Mouse (Mus musculus) lung, postnatal 36 days (tissue): ENCODE measurements around the gene Gria1.

Experiments used
- DNase-seq: peaks from one replicate; pipeline ENCODE4 v3.0.0; 2022; ENCODE audit warnings: mixed read lengths

Gria1 gene

GRCm38 (mm10) chr11:57184216-57184615, 173.0 kb downstream of the Gria1 start:
- no peak for DNase-seq

GRCm38 (mm10) chr11:57185110-57185509, 173.9 kb downstream of the Gria1 start:
- DNase-seq = no peak

- DNase-seq = no peak
These were observed 178.2 kb downstream of the Gria1 start for GRCm38 (mm10) chr11:57189391-57189790.

GRCm38 (mm10) chr11:57194746-57195145, 183.6 kb downstream of the Gria1 start:
- DNase-seq = no peak

- DNase-seq = peak; percentile 0
These were observed 190.2 kb downstream of the Gria1 start for GRCm38 (mm10) chr11:57201245-57201976.

GRCm38 (mm10) chr11:57204371-57204770, 193.2 kb downstream of the Gria1 start:
- DNase-seq = no peak

GRCm38 (mm10) chr11:57207260-57207659, 196.1 kb downstream of the Gria1 start:
- no peak for DNase-seq

GRCm38 (mm10) chr11:57214079-57214478, 202.9 kb downstream of the Gria1 start:
- no peak for DNase-seq

GRCm38 (mm10) chr11:57214583-57214982, 203.4 kb downstream of the Gria1 start:
- DNase-seq = no peak

- no peak for DNase-seq
These were observed 211.8 kb downstream of the Gria1 start for GRCm38 (mm10) chr11:57222797-57223569.

GRCm38 (mm10) chr11:57235446-57235845, 224.3 kb downstream of the Gria1 start:
- no peak for DNase-seq

GRCm38 (mm10) chr11:57236431-57236830, 225.2 kb downstream of the Gria1 start:
- DNase-seq = no peak

- no peak for DNase-seq
These were observed 228.6 kb downstream of the Gria1 start for GRCm38 (mm10) chr11:57239758-57240157.

- no peak for DNase-seq
These were observed 232.6 kb downstream of the Gria1 start for GRCm38 (mm10) chr11:57243835-57244234.

- DNase-seq = no peak
These were observed 233.4 kb downstream of the Gria1 start for GRCm38 (mm10) chr11:57244543-57244942.

GRCm38 (mm10) chr11:57248870-57249269, 237.7 kb downstream of the Gria1 start:
- DNase-seq = no peak

- no peak for DNase-seq
These were observed 238.9 kb downstream of the Gria1 start for GRCm38 (mm10) chr11:57250129-57250528.

GRCm38 (mm10) chr11:57271687-57272086, 260.5 kb downstream of the Gria1 start:
- no peak for DNase-seq

- DNase-seq = no peak
These were observed 263.5 kb downstream of the Gria1 start for GRCm38 (mm10) chr11:57274687-57275086.

- DNase-seq = no peak
These were observed 266.9 kb downstream of the Gria1 start for GRCm38 (mm10) chr11:57278056-57278455.

- no peak for DNase-seq
These were observed 274.9 kb downstream of the Gria1 start for GRCm38 (mm10) chr11:57286119-57286518.

GRCm38 (mm10) chr11:57297376-57297775, 286.2 kb downstream of the Gria1 start:
- no peak for DNase-seq

GRCm38 (mm10) chr11:57298263-57298662, 287.1 kb downstream of the Gria1 start:
- no peak for DNase-seq

GRCm38 (mm10) chr11:57298665-57299064, 287.5 kb downstream of the Gria1 start:
- DNase-seq = no peak
